Mouse (Mus musculus) MEL (cell line): ENCODE measurements around the gene Dgkg. TPM values are rescaled to one million over a fixed set of nuclear protein-coding genes. Genes with fewer than 3 reads are reported as not detected.

ENCODE experiments used
- DNase-seq: peaks from one replicate; pipeline ENCODE4 v3.0.0; 2011; ENCODE audit warnings: low read depth, low spot score
- H3K27ac ChIP-seq: 2 replicates; pipeline ENCODE4 v1.5.1; 2012; ENCODE audit warnings: low read depth, mild to moderate bottlenecking, control low read depth, low read length, moderate library complexity; ENCODE audit not compliant: control insufficient read depth
- H3K27me3 ChIP-seq, 2 experiments: fragments of 150-350 bp in 1 of 2; sonication (generic) in 1 of 2; 2 replicates each; pipeline ENCODE4 v1.6.1; 2012; ENCODE audit warnings: low read length in 2 of 2, mild to moderate bottlenecking in 2 of 2, improper control_type of control experiment in 1 of 2, moderate library complexity in 1 of 2; ENCODE audit not compliant: insufficient read depth in 2 of 2, control insufficient read depth in 1 of 2
- H3K36me3 ChIP-seq, 2 experiments: 2 replicates each; pipeline ENCODE4 v1.6.1; 2012 to 2014; ENCODE audit warnings: low read length in 2 of 2, improper control_type of control experiment in 1 of 2, inconsistent platforms in 1 of 2, mild to moderate bottlenecking in 1 of 2; ENCODE audit not compliant: insufficient read depth in 2 of 2, control insufficient read depth in 1 of 2
- H3K4me1 ChIP-seq, 2 experiments: fragments of 150-350 bp in 1 of 2; sonication (generic) in 1 of 2; 2 replicates each; pipeline ENCODE4 v1.6.1; 2012; ENCODE audit warnings: low read length in 2 of 2, improper control_type of control experiment in 1 of 2, mild to moderate bottlenecking in 1 of 2; ENCODE audit not compliant: insufficient read depth in 2 of 2, control insufficient read depth in 1 of 2
- H3K4me3 ChIP-seq, 2 experiments: fragments of 150-350 bp in 1 of 2; sonication (generic) in 1 of 2; 2 replicates each; pipeline ENCODE4 v1.5.1; 2012; ENCODE audit warnings: low read depth in 2 of 2, low read length in 2 of 2, mild to moderate bottlenecking in 2 of 2, moderate library complexity in 2 of 2, control low read depth in 1 of 2, improper control_type of control experiment in 1 of 2; ENCODE audit not compliant: control insufficient read depth in 1 of 2, insufficient read depth in 1 of 2
- H3K79me2 ChIP-seq: 2 replicates; pipeline ENCODE4 v1.6.1; 2012; ENCODE audit warnings: mild to moderate bottlenecking, low read length, moderate library complexity; ENCODE audit not compliant: control insufficient read depth, poor library complexity, insufficient read depth
- H3K9ac ChIP-seq: 2 replicates; pipeline ENCODE4 v1.6.1; 2012; ENCODE audit warnings: low read depth, mild to moderate bottlenecking, control low read depth, low read length, moderate library complexity; ENCODE audit not compliant: control insufficient read depth, poor library complexity, severe bottlenecking
- H3K9me3 ChIP-seq: fragments of 150-350 bp; sonication (generic); replicated peaks from 2 replicates; pipeline ENCODE4 v1.6.1; 2012; ENCODE audit warnings: mild to moderate bottlenecking, low read length, improper control_type of control experiment, moderate library complexity; ENCODE audit not compliant: insufficient read depth
- BHLHE40 ChIP-seq: IDR thresholded peaks from 2 replicates; pipeline ENCODE4 v1.6.1; 2012; ENCODE audit warnings: low read depth, mild to moderate bottlenecking, inconsistent platforms, low read length, improper control_type of control experiment, borderline replicate concordance
- CHD2 ChIP-seq: IDR thresholded peaks from 2 replicates; pipeline ENCODE4 v1.6.1; 2011; ENCODE audit warnings: low read length, improper control_type of control experiment
- CTCF ChIP-seq, 3 experiments: IDR thresholded peaks in 2 of 3; conservative IDR thresholded peaks in 1 of 3; 2 replicates each; pipeline ENCODE4 v1.5.1; 2011 to 2012; ENCODE audit warnings: low read length in 3 of 3, low read depth in 2 of 3, mild to moderate bottlenecking in 2 of 3, improper control_type of control experiment in 1 of 3, inconsistent platforms in 1 of 3, mixed read lengths in 1 of 3, moderate library complexity in 1 of 3; ENCODE audit not compliant: control insufficient read depth in 1 of 3, insufficient read depth in 1 of 3, poor library complexity in 1 of 3, severe bottlenecking in 1 of 3
- ETS1 ChIP-seq: IDR thresholded peaks from 2 replicates; pipeline ENCODE4 v1.6.1; 2012; ENCODE audit warnings: low read depth, mild to moderate bottlenecking, inconsistent platforms, low read length, improper control_type of control experiment, moderate library complexity
- GABPA ChIP-seq: IDR thresholded peaks from 2 replicates; pipeline ENCODE4 v1.6.1; 2012; ENCODE audit warnings: low read depth, mild to moderate bottlenecking, inconsistent platforms, low read length, improper control_type of control experiment, moderate library complexity
- GATA1 ChIP-seq: IDR thresholded peaks from 2 replicates; pipeline ENCODE4 v1.6.1; 2011; ENCODE audit warnings: low read depth, low read length, improper control_type of control experiment
- MAFK ChIP-seq: IDR thresholded peaks from 2 replicates; pipeline ENCODE4 v1.6.1; 2011; ENCODE audit warnings: low read depth, mild to moderate bottlenecking, low read length, improper control_type of control experiment, borderline replicate concordance
- MAX ChIP-seq: IDR thresholded peaks from 2 replicates; pipeline ENCODE4 v1.6.1; 2011; ENCODE audit warnings: low read length, improper control_type of control experiment
- MYB ChIP-seq: IDR thresholded peaks from 2 replicates; pipeline ENCODE4 v1.6.1; 2011; ENCODE audit warnings: mild to moderate bottlenecking, low read depth, low read length, improper control_type of control experiment
- NELFE ChIP-seq: IDR thresholded peaks from 2 replicates; pipeline ENCODE4 v1.6.1; 2011; ENCODE audit warnings: low read depth, low read length, improper control_type of control experiment
- POLR2A ChIP-seq, 2 experiments: IDR thresholded peaks; 2 replicates each; pipeline ENCODE4 v1.6.1; 2011 to 2012; ENCODE audit warnings: low read length in 2 of 2, mild to moderate bottlenecking in 2 of 2, control low read depth in 1 of 2, improper control_type of control experiment in 1 of 2, low read depth in 1 of 2, moderate library complexity in 1 of 2; ENCODE audit not compliant: control insufficient read depth in 1 of 2, insufficient read depth in 1 of 2, poor library complexity in 1 of 2
- POLR2AphosphoS2 ChIP-seq: IDR thresholded peaks from 2 replicates; pipeline ENCODE4 v1.6.1; 2011; ENCODE audit warnings: low read length, improper control_type of control experiment
- RCOR1 ChIP-seq: IDR thresholded peaks from 2 replicates; pipeline ENCODE4 v1.6.1; 2012; ENCODE audit warnings: low read depth, mild to moderate bottlenecking, inconsistent platforms, low read length, improper control_type of control experiment
- SMC3 ChIP-seq: IDR thresholded peaks from 2 replicates; pipeline ENCODE4 v1.6.1; 2011; ENCODE audit warnings: low read depth, low read length, improper control_type of control experiment
- TBP ChIP-seq: IDR thresholded peaks from 2 replicates; pipeline ENCODE4 v1.8.0; 2011; ENCODE audit warnings: low read depth, low read length, improper control_type of control experiment
- UBTF ChIP-seq: IDR thresholded peaks from 2 replicates; pipeline ENCODE4 v1.6.1; 2012; ENCODE audit warnings: low read depth, mild to moderate bottlenecking, inconsistent platforms, low read length, improper control_type of control experiment, moderate library complexity, borderline replicate concordance; ENCODE audit not compliant: insufficient read depth
- USF1 ChIP-seq: IDR thresholded peaks from 2 replicates; pipeline ENCODE4 v1.6.1; 2014; ENCODE audit warnings: low read depth, mild to moderate bottlenecking, inconsistent platforms, low read length, improper control_type of control experiment, moderate library complexity
- ZC3H11A ChIP-seq: IDR thresholded peaks from 2 replicates; pipeline ENCODE4 v1.6.1; 2012; ENCODE audit warnings: low read depth, mild to moderate bottlenecking, inconsistent platforms, low read length, improper control_type of control experiment
- ZMIZ1 ChIP-seq: IDR thresholded peaks from 2 replicates; pipeline ENCODE4 v1.6.1; 2012; ENCODE audit warnings: low read depth, mild to moderate bottlenecking, inconsistent platforms, low read length, improper control_type of control experiment, moderate library complexity
- ZNF384 ChIP-seq: IDR thresholded peaks from 2 replicates; pipeline ENCODE4 v1.6.1; 2012; ENCODE audit warnings: low read depth, mild to moderate bottlenecking, inconsistent platforms, low read length, improper control_type of control experiment
- polyA plus RNA-seq, 2 experiments: library from polyadenylated mRNA; stranded (reverse) in 1 of 2; unstranded in 1 of 2; fragments of >175 nt in 1 of 2; fragments of >200 nt in 1 of 2; gene quantifications; 2 replicates each; pipeline versions ENCODE4 v1.2.1 to v1.2.4; 2012; ENCODE audit warnings: low replicate concordance in 2 of 2, low read depth in 1 of 2; ENCODE audit not compliant: insufficient read length in 2 of 2, insufficient read depth in 1 of 2, missing spikeins in 1 of 2
- total RNA-seq: library from RNA; depleted of rRNA; stranded (reverse); fragments of 300-350 nt; gene quantifications from 2 replicates; pipeline ENCODE4 v1.2.3, GENCODE M21; 2012

Dgkg gene
- total and polyA plus RNA-seq, 3 experiments, result not detected

DNA sequence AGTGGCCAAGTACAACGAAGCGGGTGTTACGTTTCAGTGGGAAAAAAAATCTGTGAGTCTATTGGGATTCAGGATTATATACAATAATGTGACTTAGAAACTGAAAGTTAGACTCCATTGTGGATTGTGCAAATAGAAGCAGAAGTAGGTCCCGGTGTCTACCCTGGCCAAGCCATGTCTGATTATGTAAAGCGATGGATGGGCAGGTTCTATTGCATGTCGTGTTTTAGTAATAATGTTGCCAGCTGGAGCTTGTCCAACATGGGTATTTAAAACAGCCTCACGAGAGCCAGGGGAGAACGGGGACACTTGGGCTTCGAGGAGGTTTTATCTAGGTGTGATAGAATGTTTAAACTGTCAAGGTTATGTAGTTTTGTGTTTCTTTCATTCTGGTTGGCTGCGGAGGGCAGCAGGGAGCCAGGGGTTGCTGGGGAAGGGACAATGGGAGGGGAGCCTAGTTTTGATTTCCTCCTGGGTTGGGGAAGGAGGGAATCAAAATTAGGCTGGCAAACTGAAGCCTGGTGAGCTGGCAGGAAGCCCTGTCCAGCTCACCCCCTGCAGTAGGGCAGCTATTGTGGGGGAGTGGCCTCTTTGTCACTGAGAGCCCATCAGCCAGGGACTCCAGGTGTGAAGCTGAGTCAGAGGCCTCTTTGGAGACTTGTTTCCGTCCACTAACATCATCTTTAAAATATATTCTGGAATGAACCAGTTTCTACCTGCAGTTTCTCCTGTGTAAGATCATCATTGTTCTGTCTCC is 74.7 kb downstream of the Dgkg start:
- Histone ChIP-seq H3K36me3 (no peaks in the 10 kb centered on the region), H3K9me3 (no peaks in the 10 kb centered on the region), H3K4me1 (no peaks in the 10 kb centered on the region), H3K27ac (no peak overlapping the region), H3K79me2 (no peaks in the 10 kb centered on the region)
- DNase-seq, result no peak
- no peak for TF ChIP-seq ETS1
- no peak for TF ChIP-seq GATA1
- TF ChIP-seq TBP, result no peak
- no peak for TF ChIP-seq MAFK
- no peak for TF ChIP-seq MYB
- TF ChIP-seq BHLHE40, result no peak
- no peak for TF ChIP-seq ZNF384
- TF ChIP-seq MAX, result no peak
- no peak for TF ChIP-seq POLR2AphosphoS2
- no peak for TF ChIP-seq SMC3
- no peak for TF ChIP-seq CHD2
- TF ChIP-seq RCOR1, result no peak
- no peak for TF ChIP-seq GABPA
- no peak for TF ChIP-seq USF1
- TF ChIP-seq UBTF, result no peak
- no peak for TF ChIP-seq POLR2A (IDR thresholded peaks at IDR 0.05; ENCODE audit: control insufficient read depth in 1 of 2, insufficient read depth in 1 of 2, low read depth in 1 of 2, low read length in 2 of 2, poor library complexity in 1 of 2)
- no peak for TF ChIP-seq NELFE
- TF ChIP-seq ZC3H11A, result no peak
- TF ChIP-seq, all 39 proteins: peak for 0
- no peak overlapping the region for H3K9ac ChIP-seq
- no peak overlapping the region for H3K4me3 ChIP-seq
- no peaks in the 10 kb centered on the region for H3K27me3 ChIP-seq

DNA sequence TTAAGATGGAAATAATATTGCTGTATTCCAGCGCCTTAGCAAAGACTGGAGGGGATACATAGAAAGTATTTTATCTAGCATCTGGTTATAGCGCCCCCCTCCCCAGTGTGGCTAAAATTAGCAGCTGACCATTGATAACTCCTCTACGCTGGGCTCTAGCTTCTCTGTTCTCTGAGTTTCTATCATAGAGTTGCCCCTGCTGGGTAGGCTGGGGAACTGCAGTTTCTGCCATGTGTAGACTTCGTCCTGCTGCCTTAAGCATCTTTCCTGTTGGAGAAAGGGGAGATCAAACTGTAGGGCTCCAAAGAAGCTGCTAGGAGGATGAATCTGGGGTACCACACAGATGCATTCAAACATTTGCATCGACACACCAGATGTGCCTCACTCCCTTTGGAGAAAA is 76.9 kb downstream of the Dgkg start:
- H3K27me3 ChIP-seq, result no peaks in the 10 kb centered on the region
- no peak overlapping the region for H3K9ac ChIP-seq
- H3K4me1 ChIP-seq, result no peaks in the 10 kb centered on the region
- H3K4me3 ChIP-seq, result no peak overlapping the region
- TF ChIP-seq ZMIZ1, result no peak
- no peak for TF ChIP-seq UBTF
- peak in 1 of 3 experiments; percentile 8; a peak in 1 of 6 replicates for TF ChIP-seq CTCF (IDR thresholded peaks at IDR 0.05 in 2 of 3, conservative IDR thresholded peaks at IDR 0.05 in 1 of 3; ENCODE audit: control insufficient read depth in 1 of 3, insufficient read depth in 1 of 3, low read depth in 2 of 3, low read length in 3 of 3, poor library complexity in 1 of 3, severe bottlenecking in 1 of 3)
- TF ChIP-seq POLR2AphosphoS2, result no peak
- TF ChIP-seq, all 39 proteins: peak for 1
- H3K79me2 ChIP-seq, result no peaks in the 10 kb centered on the region
- no peak for DNase-seq
- H3K27ac ChIP-seq, result no peak overlapping the region
- H3K9me3 ChIP-seq, result no peaks in the 10 kb centered on the region
- no peaks in the 10 kb centered on the region for H3K36me3 ChIP-seq
